Mouse (Mus musculus): ENCODE data around the gene Cd164l2. TPM values are rescaled to one million over a fixed set of nuclear protein-coding genes. Genes with fewer than 3 reads are reported as not detected.

Cd164l2 gene
- polyA plus RNA-seq, 1 experiment from 2014 or later, result 0.13 TPM

GRCm38 (mm10) chr4:133185893-133186292, 26.0 kb upstream of the Cd164l2 start:
- no peaks in the 10 kb centered on the region for H3K27me3 ChIP-seq (ENCODE audit: control insufficient read depth, insufficient read depth, low read depth, low read length)
- H3K4me3 ChIP-seq (ENCODE audit: low read depth, low read length), result no peak overlapping the region
- H3K4me1 ChIP-seq (ENCODE audit: control insufficient read depth, low read depth, low read length), result peaks cover 3% of the 10 kb centered on the region; the same call in 1 of the 2 replicates
- H3K9ac ChIP-seq (ENCODE audit: low read depth, low read length), result no peak overlapping the region
- H3K4me2 ChIP-seq (ENCODE audit: low read depth, low read length), result no peak overlapping the region
- peaks cover 48% of the 10 kb centered on the region for H3K36me3 ChIP-seq (ENCODE audit: control insufficient read depth, insufficient read depth)
- ATAC-seq (ENCODE audit: low read depth), result no peak
- WGBS (ENCODE audit: insufficient replicate concordance), result 85% methylated on average over 8 of the region's 8 CpGs
- H3K9me3 ChIP-seq (replicated peaks; ENCODE audit: control insufficient read depth, low read length), result no peaks in the 10 kb centered on the region
- H3K27ac ChIP-seq (ENCODE audit: low read length), result no peak overlapping the region

- no peak overlapping the region for H3K4me3 ChIP-seq (ENCODE audit: low read depth, low read length)
- peaks cover 3% of the 10 kb centered on the region; the same call in 1 of the 2 replicates for H3K4me1 ChIP-seq (ENCODE audit: control insufficient read depth, low read depth, low read length)
- no peak overlapping the region for H3K4me2 ChIP-seq (ENCODE audit: low read depth, low read length)
- no peak for ATAC-seq (ENCODE audit: low read depth)
- no peaks in the 10 kb centered on the region for H3K27me3 ChIP-seq (ENCODE audit: control insufficient read depth, insufficient read depth, low read depth, low read length)
- no peak overlapping the region for H3K27ac ChIP-seq (ENCODE audit: low read length)
- WGBS (ENCODE audit: insufficient replicate concordance), result 85% methylated on average over 5 of the region's 5 CpGs
- H3K36me3 ChIP-seq (ENCODE audit: control insufficient read depth, insufficient read depth), result peaks cover 54% of the 10 kb centered on the region
- H3K9me3 ChIP-seq (replicated peaks; ENCODE audit: control insufficient read depth, low read length), result no peaks in the 10 kb centered on the region
- no peak overlapping the region for H3K9ac ChIP-seq (ENCODE audit: low read depth, low read length)
Observed at GRCm38 (mm10) chr4:133186856-133187255, 25.1 kb upstream of the Cd164l2 start.

GRCm38 (mm10) chr4:133189396-133189795, 22.5 kb upstream of the Cd164l2 start:
- no peaks in the 10 kb centered on the region for H3K9me3 ChIP-seq (replicated peaks; ENCODE audit: control insufficient read depth, low read length)
- H3K36me3 ChIP-seq (ENCODE audit: control insufficient read depth, insufficient read depth), result peaks cover 68% of the 10 kb centered on the region
- H3K9ac ChIP-seq (ENCODE audit: low read depth, low read length), result no peak overlapping the region
- no peak overlapping the region for H3K27ac ChIP-seq (ENCODE audit: low read length)
- 75% methylated on average over 10 of the region's 10 CpGs for WGBS (ENCODE audit: insufficient replicate concordance)
- no peak for ATAC-seq (ENCODE audit: low read depth)
- H3K4me1 ChIP-seq (ENCODE audit: control insufficient read depth, low read depth, low read length), result no peaks in the 10 kb centered on the region
- no peaks in the 10 kb centered on the region for H3K27me3 ChIP-seq (ENCODE audit: control insufficient read depth, insufficient read depth, low read depth, low read length)
- no peak overlapping the region for H3K4me3 ChIP-seq (ENCODE audit: low read depth, low read length)
- no peak overlapping the region for H3K4me2 ChIP-seq (ENCODE audit: low read depth, low read length)

GRCm38 (mm10) chr4:133194482-133194881, 17.4 kb upstream of the Cd164l2 start:
- no peak overlapping the region for H3K4me3 ChIP-seq (ENCODE audit: low read depth, low read length)
- ATAC-seq (ENCODE audit: low read depth), result no peak
- H3K27ac ChIP-seq (ENCODE audit: low read length), result no peak overlapping the region
- WGBS (ENCODE audit: insufficient replicate concordance), result 88% methylated on average over 11 of the region's 11 CpGs
- H3K36me3 ChIP-seq (ENCODE audit: control insufficient read depth, insufficient read depth), result peaks cover 40% of the 10 kb centered on the region
- no peak overlapping the region for H3K9ac ChIP-seq (ENCODE audit: low read depth, low read length)
- H3K4me2 ChIP-seq (ENCODE audit: low read depth, low read length), result no peak overlapping the region
- peaks cover 11% of the 10 kb centered on the region for H3K4me1 ChIP-seq (ENCODE audit: control insufficient read depth, low read depth, low read length)
- no peaks in the 10 kb centered on the region for H3K9me3 ChIP-seq (replicated peaks; ENCODE audit: control insufficient read depth, low read length)
- H3K27me3 ChIP-seq (ENCODE audit: control insufficient read depth, insufficient read depth, low read depth, low read length), result no peaks in the 10 kb centered on the region

- Histone ChIP-seq H3K4me2 (ENCODE audit: low read depth, low read length) (no peak overlapping the region), H3K27me3 (ENCODE audit: control insufficient read depth, insufficient read depth, low read depth, low read length) (no peaks in the 10 kb centered on the region), H3K4me1 (ENCODE audit: control insufficient read depth, low read depth, low read length) (peaks cover 11% of the 10 kb centered on the region), H3K4me3 (ENCODE audit: low read depth, low read length) (no peak overlapping the region), H3K27ac (ENCODE audit: low read length) (no peak overlapping the region), H3K9ac (ENCODE audit: low read depth, low read length) (no peak overlapping the region), H3K36me3 (ENCODE audit: control insufficient read depth, insufficient read depth) (peaks cover 35% of the 10 kb centered on the region), H3K9me3 (replicated peaks; ENCODE audit: control insufficient read depth, low read length) (no peaks in the 10 kb centered on the region)
- no peak for ATAC-seq (ENCODE audit: low read depth)
- WGBS (ENCODE audit: insufficient replicate concordance), result 63% methylated on average over 4 of the region's 4 CpGs
Observed at GRCm38 (mm10) chr4:133195014-133195413, 16.9 kb upstream of the Cd164l2 start.

- Histone ChIP-seq H3K9me3 (replicated peaks; ENCODE audit: control insufficient read depth, low read length) (no peaks in the 10 kb centered on the region), H3K4me3 (ENCODE audit: low read depth, low read length) (no peak overlapping the region), H3K4me2 (ENCODE audit: low read depth, low read length) (no peak overlapping the region), H3K27ac (ENCODE audit: low read length) (no peak overlapping the region), H3K9ac (ENCODE audit: low read depth, low read length) (no peak overlapping the region), H3K4me1 (ENCODE audit: control insufficient read depth, low read depth, low read length) (peaks cover 14% of the 10 kb centered on the region), H3K36me3 (ENCODE audit: control insufficient read depth, insufficient read depth) (peaks cover 24% of the 10 kb centered on the region), H3K27me3 (ENCODE audit: control insufficient read depth, insufficient read depth, low read depth, low read length) (no peaks in the 10 kb centered on the region)
- 57% methylated on average over 2 of the region's 2 CpGs for WGBS (ENCODE audit: insufficient replicate concordance)
- ATAC-seq (ENCODE audit: low read depth), result no peak
Observed at GRCm38 (mm10) chr4:133196136-133196535, 15.8 kb upstream of the Cd164l2 start.

GRCm38 (mm10) chr4:133196852-133197251, 15.1 kb upstream of the Cd164l2 start:
- no peak overlapping the region for H3K4me3 ChIP-seq (ENCODE audit: low read depth, low read length)
- H3K36me3 ChIP-seq (ENCODE audit: control insufficient read depth, insufficient read depth), result peaks cover 20% of the 10 kb centered on the region
- H3K27ac ChIP-seq (ENCODE audit: low read length), result no peak overlapping the region
- no peaks in the 10 kb centered on the region for H3K9me3 ChIP-seq (replicated peaks; ENCODE audit: control insufficient read depth, low read length)
- no peak for ATAC-seq (ENCODE audit: low read depth)
- no peak overlapping the region for H3K9ac ChIP-seq (ENCODE audit: low read depth, low read length)
- H3K4me2 ChIP-seq (ENCODE audit: low read depth, low read length), result no peak overlapping the region
- no peaks in the 10 kb centered on the region for H3K27me3 ChIP-seq (ENCODE audit: control insufficient read depth, insufficient read depth, low read depth, low read length)
- H3K4me1 ChIP-seq (ENCODE audit: control insufficient read depth, low read depth, low read length), result peaks cover 17% of the 10 kb centered on the region
- 69% methylated on average over 7 of the region's 7 CpGs for WGBS (ENCODE audit: insufficient replicate concordance)

GRCm38 (mm10) chr4:133197355-133197754, 14.6 kb upstream of the Cd164l2 start:
- ATAC-seq (ENCODE audit: low read depth), result 0 out of 2 replicates have a peak, but pooled peaks have one; percentile 3
- H3K4me2 ChIP-seq (ENCODE audit: low read depth, low read length), result no peak overlapping the region
- 80% methylated on average over 5 of the region's 5 CpGs for WGBS (ENCODE audit: insufficient replicate concordance)
- H3K27me3 ChIP-seq (ENCODE audit: control insufficient read depth, insufficient read depth, low read depth, low read length), result no peaks in the 10 kb centered on the region
- H3K4me1 ChIP-seq (ENCODE audit: control insufficient read depth, low read depth, low read length), result peaks cover 17% of the 10 kb centered on the region
- no peaks in the 10 kb centered on the region for H3K9me3 ChIP-seq (replicated peaks; ENCODE audit: control insufficient read depth, low read length)
- H3K9ac ChIP-seq (ENCODE audit: low read depth, low read length), result no peak overlapping the region
- no peak overlapping the region for H3K4me3 ChIP-seq (ENCODE audit: low read depth, low read length)
- H3K27ac ChIP-seq (ENCODE audit: low read length), result peak overlapping the region; percentile 26; the same call in 1 of the 2 replicates
- peaks cover 16% of the 10 kb centered on the region for H3K36me3 ChIP-seq (ENCODE audit: control insufficient read depth, insufficient read depth)

- no peaks in the 10 kb centered on the region for H3K27me3 ChIP-seq (ENCODE audit: control insufficient read depth, insufficient read depth, low read depth, low read length)
- peak overlapping the region; percentile 28 for H3K27ac ChIP-seq (ENCODE audit: low read length)
- H3K4me3 ChIP-seq (ENCODE audit: low read depth, low read length), result no peak overlapping the region
- WGBS (ENCODE audit: insufficient replicate concordance), result 70% methylated on average over 13 of the region's 13 CpGs
- no peak overlapping the region for H3K9ac ChIP-seq (ENCODE audit: low read depth, low read length)
- peaks cover 17% of the 10 kb centered on the region for H3K4me1 ChIP-seq (ENCODE audit: control insufficient read depth, low read depth, low read length)
- peak; percentile 58 for ATAC-seq (ENCODE audit: low read depth)
- no peak overlapping the region for H3K4me2 ChIP-seq (ENCODE audit: low read depth, low read length)
- H3K9me3 ChIP-seq (replicated peaks; ENCODE audit: control insufficient read depth, low read length), result no peaks in the 10 kb centered on the region
- peaks cover 14% of the 10 kb centered on the region for H3K36me3 ChIP-seq (ENCODE audit: control insufficient read depth, insufficient read depth)
Observed at GRCm38 (mm10) chr4:133197801-133198286, 14.1 kb upstream of the Cd164l2 start.

Data from liver, embryonic 16.5 days (tissue).